Comparison of ENCODE assay signal across 9 mouse cellular contexts in the genomic region with DNA sequence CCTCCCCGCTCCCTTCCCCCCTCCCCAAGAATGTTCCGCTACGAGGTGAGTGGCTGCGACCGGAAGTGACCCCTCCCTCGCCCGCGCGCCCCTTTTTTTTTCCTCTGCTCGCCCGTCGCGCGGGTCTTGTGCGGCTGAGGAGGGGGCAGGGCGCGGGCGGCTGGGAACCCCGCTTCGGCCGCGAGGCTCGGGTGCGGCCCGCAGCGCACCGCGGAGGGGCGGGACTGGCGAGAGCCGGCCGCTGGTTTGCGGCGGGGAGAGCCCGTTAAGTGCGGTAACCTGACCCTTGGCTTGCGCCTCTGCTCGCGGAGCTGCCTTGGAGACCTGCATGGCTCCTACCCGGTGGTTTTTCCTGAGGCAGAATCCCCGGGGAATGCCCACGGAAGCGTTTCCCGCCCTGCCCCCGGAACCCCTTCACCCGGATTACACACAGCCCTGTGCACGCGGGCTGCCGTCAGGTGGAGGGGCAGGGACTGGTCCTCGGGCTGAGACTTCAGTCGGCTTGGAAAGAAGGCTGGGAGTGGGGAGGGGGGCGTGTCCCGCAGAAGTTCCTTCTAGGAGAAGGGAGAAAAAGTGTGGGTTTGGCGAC. TPM values are rescaled to one million over a fixed set of nuclear protein-coding genes. Genes with fewer than 3 reads are reported as not detected.
A peak's percentile ranks its signal among the peaks of the same experiment; 100 is the strongest.
DNase-seq lines count a peak whose midpoint lies in the region; ATAC-seq and TF ChIP-seq lines count a peak whose summit lies in the region.
"Had no signal": no experiment of that assay in that cellular context is flagged by ENCODE, and none has a peak within 500 bp of the region (broad histone marks: within the 10 kb centered on the region; RNA-seq: fewer than 3 reads in every experiment).

No protein-coding gene starts in this region.

- TF ChIP-seq POLR2A in kidney, adult 2 months (IDR thresholded peaks at IDR 0.05; ENCODE audit: low read depth, low read length): no peak
- TF ChIP-seq POLR2A in olfactory bulb, adult 2 months (IDR thresholded peaks at IDR 0.05; ENCODE audit: insufficient read depth, low read depth, low read length): no peak

- peak overlapping the region; percentile 99 for H3K4me3 ChIP-seq in E14TG2a.4 (replicated peaks; ENCODE audit: low read length)
- H3K4me3 ChIP-seq in heart, embryonic 10.5 days: peak overlapping the region; percentile 83
- H3K4me3 ChIP-seq in kidney, adult 2 months (ENCODE audit: insufficient read depth, low read depth, low read length): peak overlapping the region; percentile 95
- H3K4me3 ChIP-seq in liver, postnatal 0 days (ENCODE audit: low read depth, low read length): peak overlapping the region; percentile 97
- H3K4me3 ChIP-seq in olfactory bulb, adult 2 months (ENCODE audit: insufficient read depth, low read depth, low read length): peak overlapping the region; percentile 97

- DNase-seq in adrenal gland, adult 8-10 months: peak; percentile 57
- DNase-seq in heart, embryonic 10.5 days (ENCODE audit: low spot score): peak; percentile 87
- peak; percentile 66 for DNase-seq in kidney, adult 2 months
- DNase-seq in liver, postnatal 0 days: peak; percentile 72
- DNase-seq in urinary bladder, postnatal 25 days (ENCODE audit: low spot score): peak; percentile 46

- WGBS in heart, embryonic 10.5 days: under 1% methylated on average over 49 of the region's 54 CpGs
- WGBS in kidney, adult 2 months: 1% methylated on average over 46 of the region's 54 CpGs
- under 1% methylated on average over 23 of the region's 54 CpGs for WGBS in liver, postnatal 0 days (ENCODE audit: insufficient replicate concordance)
- WGBS in olfactory bulb, adult 2 months: under 1% methylated on average over 53 of the region's 54 CpGs

- TF ChIP-seq CTCF in E14TG2a.4 (conservative IDR thresholded peaks at IDR 0.05; ENCODE audit: low read length): no peak
- TF ChIP-seq CTCF in kidney, adult 2 months (conservative IDR thresholded peaks at IDR 0.05; ENCODE audit: insufficient read depth, insufficient read length, low read depth, low read length): no peak
- TF ChIP-seq CTCF in liver, postnatal 0 days (IDR thresholded peaks at IDR 0.05; ENCODE audit: low read depth): no peak
- no peak for TF ChIP-seq CTCF in olfactory bulb, adult 2 months (IDR thresholded peaks at IDR 0.05; ENCODE audit: insufficient read depth, low read depth, low read length)

- H3K9ac ChIP-seq in liver, postnatal 0 days (replicated peaks): peak overlapping the region; percentile 95

- ATAC-seq in erythroblast, adult 5-6 weeks (replicated peaks; ENCODE audit: low FRiP score, poor library complexity, severe bottlenecking): peak; percentile 63
- peak; percentile 64 for ATAC-seq in liver, postnatal 0 days

- no peak for TF ChIP-seq EP300 in liver, postnatal 0 days (IDR thresholded peaks at IDR 0.05; ENCODE audit: low read depth)

- peak overlapping the region; percentile 96 for H3K27ac ChIP-seq in heart, embryonic 10.5 days
- peak overlapping the region; percentile 76 for H3K27ac ChIP-seq in kidney, adult 2 months (ENCODE audit: insufficient read depth, low read depth, low read length)
- peak overlapping the region; percentile 97 for H3K27ac ChIP-seq in liver, postnatal 0 days (ENCODE audit: low read depth)
- no peak overlapping the region; the same call in 1 of the 2 replicates for H3K27ac ChIP-seq in olfactory bulb, adult 2 months (ENCODE audit: insufficient read depth, low read depth, low read length)

- H3K27me3 ChIP-seq in E14TG2a.4 (ENCODE audit: insufficient read depth, low read length): no peaks in the 10 kb centered on the region
- no peaks in the 10 kb centered on the region for H3K27me3 ChIP-seq in heart, embryonic 10.5 days (ENCODE audit: insufficient read depth, poor library complexity, severe bottlenecking)
- no peaks in the 10 kb centered on the region for H3K27me3 ChIP-seq in kidney, adult 2 months (replicated peaks; ENCODE audit: control insufficient read depth, insufficient read depth, low read length)
- H3K27me3 ChIP-seq in liver, postnatal 0 days (ENCODE audit: insufficient read depth, low read length): no peaks in the 10 kb centered on the region

- peaks cover 32% of the 10 kb centered on the region for H3K36me3 ChIP-seq in E14TG2a.4 (ENCODE audit: insufficient read depth, low read length)
- H3K36me3 ChIP-seq in heart, embryonic 10.5 days: peaks cover 19% of the 10 kb centered on the region
- H3K36me3 ChIP-seq in kidney, adult 2 months (ENCODE audit: control insufficient read depth, insufficient read depth, low read length): no peaks in the 10 kb centered on the region
- peaks cover 15% of the 10 kb centered on the region for H3K36me3 ChIP-seq in liver, postnatal 0 days (replicated peaks; ENCODE audit: insufficient read depth, low read length)

- H3K9me3 ChIP-seq in E14TG2a.4 (ENCODE audit: low read length): no peaks in the 10 kb centered on the region
- no peaks in the 10 kb centered on the region for H3K9me3 ChIP-seq in heart, embryonic 10.5 days
- H3K9me3 ChIP-seq in liver, postnatal 0 days (ENCODE audit: low read length): no peaks in the 10 kb centered on the region

- peak overlapping the region; percentile 98 for H3K4me2 ChIP-seq in liver, postnatal 0 days (ENCODE audit: low read depth, low read length)

- peaks cover 28% of the 10 kb centered on the region for H3K4me1 ChIP-seq in E14TG2a.4 (replicated peaks; ENCODE audit: low read depth, low read length)
- H3K4me1 ChIP-seq in heart, embryonic 10.5 days: peaks cover 12% of the 10 kb centered on the region; the same call in 1 of the 2 replicates
- peaks cover 5% of the 10 kb centered on the region; the same call in 1 of the 2 replicates for H3K4me1 ChIP-seq in kidney, adult 2 months (ENCODE audit: control insufficient read depth, insufficient read depth, low read length)
- H3K4me1 ChIP-seq in liver, postnatal 0 days (ENCODE audit: insufficient read depth): peaks cover 18% of the 10 kb centered on the region
- H3K4me1 ChIP-seq in olfactory bulb, adult 2 months (ENCODE audit: control insufficient read depth, insufficient read depth, low read length): peaks cover 2% of the 10 kb centered on the region; the same call in 1 of the 2 replicates

RNA-seq across cellular contexts. Expression of a gene that starts 0.4 kb away (rescaled TPM):
- total RNA-seq in adrenal gland, adult 8-10 months (2022): 10 to 100 TPM; 23.1 to 28.0 (median 25.6) TPM
- 8.5 and 8.8 TPM in 2 replicates for total RNA-seq in erythroblast, adult 5-6 weeks (2015; ENCODE audit: low replicate concordance)
- total RNA-seq in erythroblast, adult 5-6 weeks (2017; ENCODE audit: low replicate concordance): 2.4 and 3.9 TPM in 2 replicates
- polyA plus RNA-seq in heart, embryonic 10.5 days (2016; fragmentation: Nextera tagmentation; extraction: Ambion mirVana): 19.8 and 20.6 TPM in 2 replicates
- 13.9 and 17.6 TPM in 2 replicates for polyA plus RNA-seq in kidney, adult 2 months (2012; rRNA removed)
- 4.9 and 5.4 TPM in 2 replicates for polyA plus RNA-seq in liver, postnatal 0 days (2015; fragmentation: Nextera tagmentation; extraction: Ambion mirVana)
- not detected in 2 replicates for polyA plus RNA-seq in olfactory bulb, adult 2 months (2012; ENCODE audit: insufficient read depth, insufficient read length, low replicate concordance, missing spikeins)

RNA-seq across cellular contexts. Expression of a gene that starts 26.3 kb away (rescaled TPM):
- total RNA-seq in adrenal gland, adult 8-10 months (2022): not detected
- total RNA-seq in erythroblast, adult 5-6 weeks (2015; ENCODE audit: low replicate concordance): not detected in 2 replicates
- total RNA-seq in erythroblast, adult 5-6 weeks (2017; ENCODE audit: low replicate concordance): not detected in 2 replicates
- 0.06 and 0.11 TPM in 2 replicates for polyA plus RNA-seq in heart, embryonic 10.5 days (2016; fragmentation: Nextera tagmentation; extraction: Ambion mirVana)
- not detected in 2 replicates for polyA plus RNA-seq in kidney, adult 2 months (2012; rRNA removed)
- polyA plus RNA-seq in liver, postnatal 0 days (2015; fragmentation: Nextera tagmentation; extraction: Ambion mirVana): not detected in 2 replicates
- polyA plus RNA-seq in olfactory bulb, adult 2 months (2012; ENCODE audit: insufficient read depth, insufficient read length, low replicate concordance, missing spikeins): not detected in 2 replicates
- total RNA-seq: layer of hippocampus, postnatal 25 days had no signal

RNA-seq across cellular contexts. Expression of a gene that starts 37.7 kb away (rescaled TPM):
- total RNA-seq in adrenal gland, adult 8-10 months (2022): not detected
- not detected in 2 replicates for total RNA-seq in erythroblast, adult 5-6 weeks (2015; ENCODE audit: low replicate concordance)
- not detected in 2 replicates for total RNA-seq in erythroblast, adult 5-6 weeks (2017; ENCODE audit: low replicate concordance)
- not detected in 2 replicates for polyA plus RNA-seq in heart, embryonic 10.5 days (2016; fragmentation: Nextera tagmentation; extraction: Ambion mirVana)
- polyA plus RNA-seq in kidney, adult 2 months (2012; rRNA removed): 0.05 TPM in 1 of 2 replicates, not detected in the other
- not detected in 2 replicates for polyA plus RNA-seq in liver, postnatal 0 days (2015; fragmentation: Nextera tagmentation; extraction: Ambion mirVana)
- not detected in 2 replicates for polyA plus RNA-seq in olfactory bulb, adult 2 months (2012; ENCODE audit: insufficient read depth, insufficient read length, low replicate concordance, missing spikeins)
- total RNA-seq: layer of hippocampus, postnatal 25 days had no signal

RNA-seq across cellular contexts. Expression of a gene that starts 51.8 kb away (rescaled TPM):
- not detected for total RNA-seq in adrenal gland, adult 8-10 months (2022)
- total RNA-seq in erythroblast, adult 5-6 weeks (2015; ENCODE audit: low replicate concordance): not detected in 2 replicates
- not detected in 2 replicates for total RNA-seq in erythroblast, adult 5-6 weeks (2017; ENCODE audit: low replicate concordance)
- polyA plus RNA-seq in heart, embryonic 10.5 days (2016; fragmentation: Nextera tagmentation; extraction: Ambion mirVana): not detected in 2 replicates
- polyA plus RNA-seq in kidney, adult 2 months (2012; rRNA removed): not detected in 2 replicates
- polyA plus RNA-seq in liver, postnatal 0 days (2015; fragmentation: Nextera tagmentation; extraction: Ambion mirVana): not detected in 2 replicates
- polyA plus RNA-seq in olfactory bulb, adult 2 months (2012; ENCODE audit: insufficient read depth, insufficient read length, low replicate concordance, missing spikeins): not detected in 2 replicates
- total RNA-seq: layer of hippocampus, postnatal 25 days had no signal

RNA-seq across cellular contexts. Expression of a gene that starts 53.1 kb away (rescaled TPM):
- 100 to 1,000 TPM in 2 of 4 experiments, 10 to 100 TPM in 2; 96.8 to 109 (median 102) TPM for total RNA-seq in adrenal gland, adult 8-10 months (2022)
- total RNA-seq in erythroblast, adult 5-6 weeks (2015; ENCODE audit: low replicate concordance): 7.1 and 10.6 TPM in 2 replicates
- 12.7 and 14.8 TPM in 2 replicates for total RNA-seq in erythroblast, adult 5-6 weeks (2017; ENCODE audit: low replicate concordance)
- polyA plus RNA-seq in heart, embryonic 10.5 days (2016; fragmentation: Nextera tagmentation; extraction: Ambion mirVana): 4.7 and 5.8 TPM in 2 replicates
- 21.7 and 24.8 TPM in 2 replicates for polyA plus RNA-seq in kidney, adult 2 months (2012; rRNA removed)
- polyA plus RNA-seq in liver, postnatal 0 days (2015; fragmentation: Nextera tagmentation; extraction: Ambion mirVana): 2.6 and 2.7 TPM in 2 replicates
- 158 TPM in 1 of 2 replicates, not detected in the other for polyA plus RNA-seq in olfactory bulb, adult 2 months (2012; ENCODE audit: insufficient read depth, insufficient read length, low replicate concordance, missing spikeins)
